Mouse (Mus musculus): ENCODE measurements around the gene Prl7a2.

DNA sequence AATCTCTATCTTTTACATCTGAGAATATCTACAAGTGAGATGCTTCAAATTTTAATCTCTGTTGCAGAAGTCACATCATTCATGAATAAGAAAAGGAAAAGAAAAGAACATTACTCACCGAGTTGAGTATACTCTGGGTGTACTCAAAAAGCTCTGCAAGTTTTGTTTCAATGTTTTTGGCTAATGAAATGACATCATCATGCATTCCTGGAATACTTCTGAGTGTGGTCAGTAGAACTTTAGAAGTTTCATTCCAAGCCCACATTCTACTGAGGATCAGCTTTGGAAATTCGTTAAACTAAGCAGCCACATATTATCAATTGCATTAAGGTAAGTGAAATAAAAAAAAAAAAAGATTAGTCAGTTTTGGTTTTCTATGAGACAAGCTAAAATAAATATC, 7.1 kb downstream of the Prl7a2 start:
- TF ChIP-seq POLR2A (IDR thresholded peaks at IDR 0.05; ENCODE audit: control insufficient read depth, extremely low read depth, insufficient read depth, low read length, poor library complexity) (no peak), CTCF (IDR thresholded peaks at IDR 0.05; ENCODE audit: borderline replicate concordance, control insufficient read depth, extremely low read depth, insufficient read depth, low read length, poor library complexity) (no peak)

Data from thymus, adult 2 months (tissue).